Mouse (Mus musculus) embryonic facial prominence, embryonic 14.5 days (tissue): Measurements from ENCODE around the gene Lipa. TPM values are rescaled to one million over a fixed set of nuclear protein-coding genes. Genes with fewer than 3 reads are reported as not detected.

Experiments
- ATAC-seq: fragments of 200-750 bp; cut with Nextera tagmentation; 2 replicates; pipeline ENCODE4 v1.8.0; 2017; ENCODE audit warnings: low read depth, moderate number of reproducible peaks, moderate TSS enrichment
- DNase-seq: peaks from one replicate; pipeline ENCODE4 v3.0.0-alpha.2; 2015; ENCODE audit warnings: low spot score
- H3K27ac ChIP-seq: fragments of 300-500 bp; sonication (generic); replicated peaks from 2 replicates; pipeline ENCODE4 v1.5.1; 2014; ENCODE audit warnings: low read depth, mild to moderate bottlenecking, low read length, moderate library complexity
- H3K27me3 ChIP-seq: fragments of 300-500 bp; sonication (generic); replicated peaks from 2 replicates; pipeline ENCODE4 v1.6.1; 2014; ENCODE audit warnings: low read length; ENCODE audit not compliant: control insufficient read depth, insufficient read depth
- H3K36me3 ChIP-seq: fragments of 300-500 bp; sonication (generic); 2 replicates; pipeline ENCODE4 v1.6.1; 2014; ENCODE audit warnings: low read length, mixed read lengths; ENCODE audit not compliant: control insufficient read depth, insufficient read depth
- H3K4me1 ChIP-seq: fragments of 300-500 bp; sonication (generic); 2 replicates; pipeline ENCODE4 v1.6.1; 2014; ENCODE audit warnings: antibody characterized with exemption, low read length; ENCODE audit not compliant: control insufficient read depth, insufficient read depth
- H3K4me2 ChIP-seq: fragments of 300-500 bp; sonication (generic); 2 replicates; pipeline ENCODE4 v1.6.1; 2014; ENCODE audit warnings: low read depth, mild to moderate bottlenecking, low read length, moderate library complexity, mixed read lengths
- H3K4me3 ChIP-seq: fragments of 300-500 bp; sonication (generic); 2 replicates; pipeline ENCODE4 v1.5.1; 2014; ENCODE audit warnings: low read depth, mild to moderate bottlenecking, low read length
- H3K9ac ChIP-seq: fragments of 300-500 bp; sonication (generic); 2 replicates; pipeline ENCODE4 v1.6.1; 2014; ENCODE audit warnings: low read depth, mild to moderate bottlenecking, low read length, moderate library complexity, mixed read lengths
- H3K9me3 ChIP-seq: fragments of 300-500 bp; sonication (generic); 2 replicates; pipeline ENCODE4 v1.6.1; 2016; ENCODE audit warnings: low read length; ENCODE audit not compliant: control insufficient read depth
- WGBS: fragments of 180-500 bp; shearing (Covaris S2); extraction: QIAGEN DNeasy Blood & Tissue Kit; methylation state at CpG from one replicate; pipeline ENCODE4 v1.1.7; 2014; 5-methylcytosine and 5-hydroxymethylcytosine counted together
- polyA plus RNA-seq: library from polyadenylated mRNA; unstranded; fragments of >200 nt; fragmentation: Nextera tagmentation; extraction: Ambion mirVana; gene quantifications from 2 replicates; pipeline ENCODE4 v1.2.1, GENCODE M21; 2014

Lipa gene
- polyA plus RNA-seq, 1 experiment from 2014 or later: 46.3 TPM

- no peak overlapping the region for H3K4me2 ChIP-seq
- no peak overlapping the region for H3K27ac ChIP-seq
- H3K27me3 ChIP-seq: no peaks in the 10 kb centered on the region
- no peaks in the 10 kb centered on the region for H3K4me1 ChIP-seq
- ATAC-seq (no peak), DNase-seq (no peak)
- 89% methylated on average over 12 of the region's 12 CpGs for WGBS
- H3K9ac ChIP-seq: no peak overlapping the region
- H3K4me3 ChIP-seq: no peak overlapping the region
- H3K36me3 ChIP-seq: peaks cover 18% of the 10 kb centered on the region; the same call in 1 of the 2 replicates
- H3K9me3 ChIP-seq: no peaks in the 10 kb centered on the region
These were observed 22.0 kb downstream of the Lipa start for GRCm38 (mm10) chr19:34505161-34505721.

- peaks cover 14% of the 10 kb centered on the region; the same call in 1 of the 2 replicates for H3K36me3 ChIP-seq
- H3K4me3 ChIP-seq: no peak overlapping the region
- no peak overlapping the region for H3K4me2 ChIP-seq
- H3K9ac ChIP-seq: no peak overlapping the region
- H3K4me1 ChIP-seq: no peaks in the 10 kb centered on the region
- no peaks in the 10 kb centered on the region for H3K27me3 ChIP-seq
- H3K9me3 ChIP-seq: no peaks in the 10 kb centered on the region
- no peak overlapping the region for H3K27ac ChIP-seq
- DNase-seq (peak; percentile 59), ATAC-seq (no peak)
- 47% methylated on average over 4 of the region's 4 CpGs for WGBS
These were observed 26.5 kb downstream of the Lipa start for GRCm38 (mm10) chr19:34500763-34501162.

- WGBS: 73% methylated on average over 1 of the region's 1 CpGs
- Histone ChIP-seq H3K9ac (no peak overlapping the region), H3K4me2 (no peak overlapping the region), H3K36me3 (0 out of 2 replicates have a peak, but pooled peaks cover 26% of the 10 kb centered on the region), H3K27ac (no peak overlapping the region), H3K27me3 (no peaks in the 10 kb centered on the region), H3K4me1 (no peaks in the 10 kb centered on the region), H3K4me3 (no peak overlapping the region), H3K9me3 (no peaks in the 10 kb centered on the region)
- DNase-seq (no peak), ATAC-seq (no peak)
These were observed 30.9 kb downstream of the Lipa start for GRCm38 (mm10) chr19:34496353-34496752.

GRCm38 (mm10) chr19:34493859-34494258 is 33.4 kb downstream of the Lipa start:
- Histone ChIP-seq H3K27ac (no peak overlapping the region), H3K9me3 (no peaks in the 10 kb centered on the region), H3K27me3 (no peaks in the 10 kb centered on the region), H3K4me2 (no peak overlapping the region), H3K4me1 (no peaks in the 10 kb centered on the region), H3K4me3 (no peak overlapping the region), H3K36me3 (0 out of 2 replicates have a peak, but pooled peaks cover 21% of the 10 kb centered on the region), H3K9ac (no peak overlapping the region)
- 67% methylated on average over 4 of the region's 4 CpGs for WGBS
- DNase-seq (no peak), ATAC-seq (no peak)

GRCm38 (mm10) chr19:34483547-34483946 is 43.7 kb downstream of the Lipa start:
- WGBS: 11% methylated on average over 4 of the region's 4 CpGs
- Histone ChIP-seq H3K9me3 (no peaks in the 10 kb centered on the region), H3K4me3 (no peak overlapping the region), H3K4me2 (no peak overlapping the region), H3K4me1 (no peaks in the 10 kb centered on the region), H3K36me3 (no peaks in the 10 kb centered on the region), H3K9ac (no peak overlapping the region), H3K27ac (no peak overlapping the region), H3K27me3 (no peaks in the 10 kb centered on the region)
- ATAC-seq (no peak), DNase-seq (peak; percentile 84)

GRCm38 (mm10) chr19:34474991-34475971 is 52.0 kb downstream of the Lipa start, which contains the start of gene Ch25h:
Gene Ch25h, minus strand, starts transcription at chr19:34475164.
- peaks cover 40% of the 10 kb centered on the region for H3K27me3 ChIP-seq
- H3K4me1 ChIP-seq: peaks cover 15% of the 10 kb centered on the region; the same call in 1 of the 2 replicates
- H3K4me2 ChIP-seq: peak within 1 kb of the TSS; percentile 95
- DNase-seq (peak; percentile 86), ATAC-seq (peak; percentile 72)
- H3K9ac ChIP-seq: peak within 1 kb of the TSS; percentile 59
- peak within 1 kb of the TSS; percentile 45; the same call in 1 of the 2 replicates for H3K27ac ChIP-seq
- no peaks in the 10 kb centered on the region for H3K9me3 ChIP-seq
- H3K36me3 ChIP-seq: no peaks in the 10 kb centered on the region
- WGBS: 1% methylated on average over 33 of the region's 35 CpGs
- peak within 1 kb of the TSS; percentile 56 for H3K4me3 ChIP-seq

GRCm38 (mm10) chr19:34474228-34474990 is 52.9 kb downstream of the Lipa start:
- Histone ChIP-seq H3K4me1 (peaks cover 15% of the 10 kb centered on the region; the same call in 1 of the 2 replicates), H3K9me3 (no peaks in the 10 kb centered on the region), H3K9ac (peak overlapping the region; percentile 59), H3K4me2 (peak overlapping the region; percentile 95), H3K27ac (no peak overlapping the region), H3K27me3 (peaks cover 40% of the 10 kb centered on the region), H3K36me3 (no peaks in the 10 kb centered on the region), H3K4me3 (peak overlapping the region; percentile 56)
- peak; percentile 67 for ATAC-seq
- 4% methylated on average over 49 of the region's 49 CpGs for WGBS
- DNase-seq: peak; percentile 41

GRCm38 (mm10) chr19:34471703-34472102 is 55.6 kb downstream of the Lipa start:
- no peaks in the 10 kb centered on the region for H3K9me3 ChIP-seq
- H3K4me3 ChIP-seq: no peak overlapping the region
- DNase-seq (no peak), ATAC-seq (no peak)
- no peaks in the 10 kb centered on the region for H3K36me3 ChIP-seq
- H3K9ac ChIP-seq: no peak overlapping the region
- peaks cover 37% of the 10 kb centered on the region for H3K27me3 ChIP-seq
- H3K4me1 ChIP-seq: peaks cover 15% of the 10 kb centered on the region; the same call in 1 of the 2 replicates
- H3K27ac ChIP-seq: no peak overlapping the region
- WGBS: 78% methylated on average over 2 of the region's 2 CpGs
- no peak overlapping the region for H3K4me2 ChIP-seq
